18 mouse cellular contexts compared by ENCODE assay signal in the genomic region with DNA sequence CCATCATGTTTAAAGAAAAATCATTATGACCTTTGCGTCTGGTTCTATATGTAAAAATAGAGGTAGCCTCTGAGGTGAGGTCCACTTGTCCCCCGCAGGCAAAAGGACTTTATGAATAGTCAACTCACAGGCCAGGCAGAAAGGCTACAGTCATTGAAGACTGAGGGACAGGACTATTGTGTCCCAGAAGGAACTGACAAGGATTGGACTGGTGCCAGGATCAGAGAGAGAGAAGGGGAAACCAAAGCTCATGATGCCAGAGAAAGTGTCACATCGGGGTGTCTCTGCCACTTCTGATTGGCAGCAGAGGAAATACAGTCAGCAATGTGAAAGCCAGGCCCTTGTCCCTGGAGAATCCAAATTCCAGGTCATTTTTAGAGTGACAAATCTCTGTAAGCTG. TPM values are rescaled to one million over a fixed set of nuclear protein-coding genes. Genes with fewer than 3 reads are reported as not detected.
DNase-seq lines count a peak whose midpoint lies in the region; ATAC-seq and TF ChIP-seq lines count a peak whose summit lies in the region.
"Had no signal": no experiment of that assay in that cellular context is flagged by ENCODE, and none has a peak within 500 bp of the region (broad histone marks: within the 10 kb centered on the region; RNA-seq: fewer than 3 reads in every experiment).

No protein-coding gene starts in this region.

- TF ChIP-seq EP300 in heart, adult 2 months (IDR thresholded peaks at IDR 0.05; ENCODE audit: insufficient read depth, low read depth, low read length) = no peak

- no peak for TF ChIP-seq POLR2A in heart, adult 2 months (IDR thresholded peaks at IDR 0.05; ENCODE audit: insufficient read depth, low read depth, low read length)

- no peak overlapping the region for H3K27ac ChIP-seq in heart, adult 2 months
- H3K27ac ChIP-seq in intestine, postnatal 0 days (ENCODE audit: low read depth, low read length) = no peak overlapping the region
- H3K27ac ChIP-seq: embryonic facial prominence, embryonic 13.5 days; liver, embryonic 14.5 days had no signal

- intact Hi-C loops in heart, postnatal 14 days (cut with DNase I) = no loop called here
- intact Hi-C loops in heart, adult 2 months (cut with DNase I) = no loop called here
- intact Hi-C loops in left cerebral cortex, postnatal 4 days (cut with DNase I) = no loop called here
- intact Hi-C loops in left cerebral cortex, postnatal 25 days (cut with DNase I) = no loop called here

- no peak overlapping the region for H3K4me2 ChIP-seq in intestine, postnatal 0 days (replicated peaks; ENCODE audit: low read depth)
- H3K4me2 ChIP-seq: embryonic facial prominence, embryonic 13.5 days; heart, embryonic 12.5 days had no signal

- no peak overlapping the region for H3K9ac ChIP-seq in heart, adult 2 months (ENCODE audit: low read depth, low read length)
- no peak overlapping the region for H3K9ac ChIP-seq in intestine, postnatal 0 days (ENCODE audit: low read depth, low read length)
- H3K9ac ChIP-seq: embryonic facial prominence, embryonic 13.5 days; heart, embryonic 12.5 days; liver, embryonic 14.5 days had no signal

- H3K4me1 ChIP-seq in heart, adult 2 months (ENCODE audit: control insufficient read depth, insufficient read depth, low read length) = no peaks in the 10 kb centered on the region
- peaks cover 33% of the 10 kb centered on the region for H3K4me1 ChIP-seq in E14TG2a.4 (replicated peaks; ENCODE audit: low read depth, low read length)
- no peaks in the 10 kb centered on the region for H3K4me1 ChIP-seq in intestine, postnatal 0 days (replicated peaks; ENCODE audit: control insufficient read depth, insufficient read depth, low read length)

- no peak for ATAC-seq in intestine, postnatal 0 days
- ATAC-seq: forebrain, embryonic 16.5 days had no signal

- no peaks in the 10 kb centered on the region for H3K36me3 ChIP-seq in heart, adult 2 months (ENCODE audit: control insufficient read depth, insufficient read depth, low read length)
- no peaks in the 10 kb centered on the region for H3K36me3 ChIP-seq in E14TG2a.4 (ENCODE audit: insufficient read depth, low read length)
- H3K36me3 ChIP-seq in intestine, postnatal 0 days (ENCODE audit: control insufficient read depth, insufficient read depth) = no peaks in the 10 kb centered on the region
- H3K36me3 ChIP-seq: embryonic facial prominence, embryonic 13.5 days; heart, embryonic 12.5 days had no signal

- no peaks in the 10 kb centered on the region for H3K79me2 ChIP-seq in heart, adult 2 months (replicated peaks; ENCODE audit: control insufficient read depth, insufficient read depth, low read length)

- TF ChIP-seq CTCF in heart, adult 2 months (IDR thresholded peaks at IDR 0.05) = no peak
- TF ChIP-seq CTCF in E14TG2a.4 (conservative IDR thresholded peaks at IDR 0.05; ENCODE audit: low read length) = no peak
- no peak for TF ChIP-seq CTCF in intestine, postnatal 0 days (IDR thresholded peaks at IDR 0.05; ENCODE audit: low read depth)

- H3K4me3 ChIP-seq in heart, adult 2 months = no peak overlapping the region
- 0 out of 2 replicates have a peak overlapping the region, but pooled peaks have one; percentile 27 for H3K4me3 ChIP-seq in E14TG2a.4 (replicated peaks; ENCODE audit: low read length)
- no peak overlapping the region for H3K4me3 ChIP-seq in intestine, postnatal 0 days (ENCODE audit: low read depth, low read length)
- H3K4me3 ChIP-seq: embryonic facial prominence, embryonic 13.5 days; heart, embryonic 12.5 days had no signal

- DNase-seq in adrenal gland, postnatal 10 days = peak; percentile 8
- DNase-seq in adrenal gland, adult 8-10 months = no peak
- peak; percentile 7 to 37 for DNase-seq in heart, postnatal 14 days
- DNase-seq in heart, adult 2 months = no peak
- peak; percentile 48 for DNase-seq in left cerebral cortex, postnatal 4 days
- DNase-seq in left cerebral cortex, postnatal 25 days (ENCODE audit: low spot score in 2 of 2) = no peak
- DNase-seq: cerebellum, adult 9-10 months; gastrocnemius, postnatal 25 days; thymus, postnatal 14 days had no signal

- H3K9me3 ChIP-seq in E14TG2a.4 (ENCODE audit: low read length) = peaks cover 13% of the 10 kb centered on the region
- H3K9me3 ChIP-seq in intestine, postnatal 0 days (ENCODE audit: control insufficient read depth) = no peaks in the 10 kb centered on the region
- H3K9me3 ChIP-seq: embryonic facial prominence, embryonic 13.5 days; heart, embryonic 12.5 days had no signal

- no peaks in the 10 kb centered on the region for H3K27me3 ChIP-seq in heart, adult 2 months (ENCODE audit: control insufficient read depth, insufficient read depth, low read length)
- H3K27me3 ChIP-seq in E14TG2a.4 (ENCODE audit: insufficient read depth, low read length) = no peaks in the 10 kb centered on the region
- no peaks in the 10 kb centered on the region for H3K27me3 ChIP-seq in intestine, postnatal 0 days (replicated peaks; ENCODE audit: control insufficient read depth, insufficient read depth, low read length)
- H3K27me3 ChIP-seq: embryonic facial prominence, embryonic 13.5 days; heart, embryonic 12.5 days had no signal

- WGBS in heart, adult 2 months = 48% methylated on average over 3 of the region's 3 CpGs
- WGBS in intestine, postnatal 0 days = 91% methylated on average over 3 of the region's 3 CpGs

RNA-seq across cellular contexts. Expression of a gene that starts 50.3 kb away (rescaled TPM):
- total RNA-seq in adrenal gland, postnatal 10 days (2021) = 10 to 100 TPM; 16.8 to 22.0 TPM
- total RNA-seq in adrenal gland, adult 8-10 months (2022) = 10 to 100 TPM; 19.0 to 25.4 (median 21.1) TPM
- 10 to 100 TPM; 17.7 to 19.2 TPM for total RNA-seq in heart, postnatal 14 days (2021)
- total RNA-seq in heart, adult 2 months (2021) = 10 to 100 TPM; 19.4 to 19.8 TPM
- 3.9 and 7.9 TPM in 2 replicates for polyA plus RNA-seq in heart, adult 2 months (2012; rRNA removed)
- total RNA-seq in left cerebral cortex, postnatal 4 days (2021) = 10 to 100 TPM; 43.3 to 44.6 TPM
- 10 to 100 TPM; 29.8 to 30.1 TPM for total RNA-seq in left cerebral cortex, postnatal 25 days (2021)
- 12.6 and 13.6 TPM in 2 replicates for polyA plus RNA-seq in intestine, postnatal 0 days (2015; fragmentation: Nextera tagmentation; extraction: Ambion mirVana)

RNA-seq across cellular contexts. Expression of a gene that starts 51.0 kb away (rescaled TPM):
- total RNA-seq in adrenal gland, postnatal 10 days (2021) = 1 to 10 TPM; 1.2 to 1.8 TPM
- total RNA-seq in adrenal gland, adult 8-10 months (2022) = 1 to 10 TPM in 1 of 4 experiments, not detected in 3; 2.4 TPM
- not detected for total RNA-seq in heart, postnatal 14 days (2021)
- not detected for total RNA-seq in heart, adult 2 months (2021)
- 0.98 TPM in 1 of 2 replicates, not detected in the other for polyA plus RNA-seq in heart, adult 2 months (2012; rRNA removed)
- total RNA-seq in left cerebral cortex, postnatal 4 days (2021) = 1 to 10 TPM; 1.4 to 1.5 TPM
- 1 to 10 TPM in 1 of 2 experiments, not detected in 1; 1.1 TPM for total RNA-seq in left cerebral cortex, postnatal 25 days (2021)
- polyA plus RNA-seq in intestine, postnatal 0 days (2015; fragmentation: Nextera tagmentation; extraction: Ambion mirVana) = 2.4 and 2.6 TPM in 2 replicates
- total RNA-seq: gastrocnemius, postnatal 25 days; heart, postnatal 36 days; layer of hippocampus, postnatal 14 days; left cerebral cortex, postnatal 10 days had no signal

Comparison
In these comparisons a context has a peak if more than half of its experiments do, and no peak if none do; other contexts are left out.
1. DNase-seq: peak in adrenal gland, postnatal 10 days (single experiment), heart, postnatal 14 days (2 of 2) and left cerebral cortex, postnatal 4 days (single experiment); none in adrenal gland, adult 8-10 months (single experiment), heart, adult 2 months (0 of 2) and left cerebral cortex, postnatal 25 days (0 of 2).